Mouse (Mus musculus) brain, adult 10 weeks (tissue): ENCODE results near the gene Tiprl. TPM values are rescaled to one million over a fixed set of nuclear protein-coding genes. Genes with fewer than 3 reads are reported as not detected.

Experiments
- polyA plus RNA-seq: library from polyadenylated mRNA; stranded (reverse); fragments of 350-450 nt; fragmentation: Illumina TruSeq; extraction: RNeasy Lipid Tissue Mini Kit (QIAGEN cat#74804); gene quantifications from one replicate; pipeline ENCODE4 v1.2.3, GENCODE M21; 2015; ENCODE audit warnings: low read depth, low replicate concordance

Gene Tiprl
- polyA plus RNA-seq, result 88.4 TPM

GRCm38 (mm10) chr1:165236321-165237298 lies at the start of gene Tiprl:
TSS of gene Tiprl (minus strand) at chr1:165236996.

GRCm38 (mm10) chr1:165193880-165194661 lies 42.7 kb downstream of the Tiprl start, which contains the start of gene Sft2d2:
TSS of gene Sft2d2 (minus strand) at chr1:165194438.

Other genes with a start within 250 kb of the Tiprl start
- not detected for gene Tbx19, start 76.2 kb downstream of the Tiprl start, polyA plus RNA-seq
- 17.4 TPM for gene Sft2d2, start 42.6 kb downstream of the Tiprl start, polyA plus RNA-seq
- gene Gpr161, start 58.8 kb upstream of the Tiprl start, polyA plus RNA-seq, result 5.6 TPM
- gene Dcaf6, start 223.5 kb upstream of the Tiprl start, polyA plus RNA-seq, result 79.8 TPM
- 238 TPM for gene Mpc2, start 223.6 kb upstream of the Tiprl start, polyA plus RNA-seq
- 0.77 TPM for gene Adcy10, start 248.2 kb upstream of the Tiprl start, polyA plus RNA-seq